In the genomic region with DNA sequence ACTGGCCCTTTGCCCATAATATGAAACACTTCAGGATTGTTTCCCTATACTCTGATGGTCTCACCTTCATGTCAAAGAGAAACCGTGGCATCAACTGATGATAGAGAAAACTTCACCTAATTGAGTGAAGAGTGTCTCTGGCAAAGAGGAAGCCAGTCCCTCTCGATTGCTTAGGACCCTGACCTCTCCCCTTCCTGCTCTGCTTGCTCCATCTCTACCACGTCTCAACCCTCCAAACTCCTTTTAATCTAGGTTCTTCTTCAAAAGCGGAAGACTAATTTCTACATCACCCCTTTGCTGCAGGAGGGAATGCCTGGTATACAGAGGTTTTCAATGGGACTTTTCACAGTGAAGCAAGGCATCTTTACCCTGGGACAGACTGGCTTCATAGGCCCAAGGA, we compare ENCODE assay signal across 23 mouse cellular contexts. TPM values are rescaled to one million over a fixed set of nuclear protein-coding genes. Genes with fewer than 3 reads are reported as not detected.
"Had no signal": no experiment of that assay in that cellular context is flagged by ENCODE, and none has a peak within 500 bp of the region (broad histone marks: within the 10 kb centered on the region; RNA-seq: fewer than 3 reads in every experiment).

No protein-coding gene starts in this region.

- ATAC-seq: liver, postnatal 0 days; lung, postnatal 0 days; midbrain, embryonic 13.5 days; midbrain, embryonic 15.5 days had no signal

- H3K27ac ChIP-seq: lung, embryonic 15.5 days; macrophage; midbrain, embryonic 13.5 days; midbrain, embryonic 15.5 days; neural tube, embryonic 12.5 days had no signal

- H3K4me3 ChIP-seq: lung, embryonic 15.5 days; megakaryocyte, embryonic 14.5 days; midbrain, embryonic 13.5 days; midbrain, embryonic 15.5 days; neural tube, embryonic 12.5 days had no signal

- H3K27me3 ChIP-seq: lung, embryonic 15.5 days; megakaryocyte, embryonic 14.5 days; midbrain, embryonic 13.5 days; midbrain, embryonic 15.5 days; neural tube, embryonic 12.5 days had no signal

- H3K36me3 ChIP-seq: lung, embryonic 15.5 days; midbrain, embryonic 13.5 days; midbrain, embryonic 15.5 days; neural tube, embryonic 12.5 days had no signal

- DNase-seq: liver, postnatal 0 days; lung, adult 2 months; lung, postnatal 14 days; lung, postnatal 36 days; retina, postnatal 1 day; right cerebral cortex, adult 18-20 months; right cerebral cortex, postnatal 25 days; right cerebral cortex, postnatal 4 days; spleen, adult 18-20 months; thymus, adult 18-20 months; thymus, postnatal 14 days; thymus, postnatal 36 days had no signal

- H3K9me3 ChIP-seq: lung, embryonic 15.5 days; midbrain, embryonic 13.5 days; midbrain, embryonic 15.5 days; neural tube, embryonic 12.5 days had no signal

- H3K4me1 ChIP-seq: lung, embryonic 15.5 days; midbrain, embryonic 13.5 days; midbrain, embryonic 15.5 days; neural tube, embryonic 12.5 days had no signal

RNA-seq across cellular contexts. Expression of gene Selp, which starts 58.1 kb away (rescaled TPM):
- total RNA-seq: midbrain, postnatal 0 days had no signal
- polyA plus RNA-seq: midbrain, embryonic 11.5 days; midbrain, embryonic 15.5 days; midbrain, postnatal 0 days; neural tube, embryonic 12.5 days; neural tube, embryonic 14.5 days; stomach, embryonic 14.5 days had no signal
